Mouse (Mus musculus) heart, adult 8-10 months (tissue): ENCODE measurements at regions not wholly inside any gene's neighbourhood (a gene's known extent, or its start where the extent isn't known, plus 50 kb on each side); places are given as distances from the start of the nearest gene placed in this dataset.
"Not testable (repeated sequence)": the region's sequence is repeated elsewhere in the genome, so short reads cannot be mapped to it uniquely, and the experiment has no call there.

Source experiments
- DNase-seq: peaks from one replicate; pipeline ENCODE4 v3.0.0; 2022; ENCODE audit warnings: low spot score

DNA sequence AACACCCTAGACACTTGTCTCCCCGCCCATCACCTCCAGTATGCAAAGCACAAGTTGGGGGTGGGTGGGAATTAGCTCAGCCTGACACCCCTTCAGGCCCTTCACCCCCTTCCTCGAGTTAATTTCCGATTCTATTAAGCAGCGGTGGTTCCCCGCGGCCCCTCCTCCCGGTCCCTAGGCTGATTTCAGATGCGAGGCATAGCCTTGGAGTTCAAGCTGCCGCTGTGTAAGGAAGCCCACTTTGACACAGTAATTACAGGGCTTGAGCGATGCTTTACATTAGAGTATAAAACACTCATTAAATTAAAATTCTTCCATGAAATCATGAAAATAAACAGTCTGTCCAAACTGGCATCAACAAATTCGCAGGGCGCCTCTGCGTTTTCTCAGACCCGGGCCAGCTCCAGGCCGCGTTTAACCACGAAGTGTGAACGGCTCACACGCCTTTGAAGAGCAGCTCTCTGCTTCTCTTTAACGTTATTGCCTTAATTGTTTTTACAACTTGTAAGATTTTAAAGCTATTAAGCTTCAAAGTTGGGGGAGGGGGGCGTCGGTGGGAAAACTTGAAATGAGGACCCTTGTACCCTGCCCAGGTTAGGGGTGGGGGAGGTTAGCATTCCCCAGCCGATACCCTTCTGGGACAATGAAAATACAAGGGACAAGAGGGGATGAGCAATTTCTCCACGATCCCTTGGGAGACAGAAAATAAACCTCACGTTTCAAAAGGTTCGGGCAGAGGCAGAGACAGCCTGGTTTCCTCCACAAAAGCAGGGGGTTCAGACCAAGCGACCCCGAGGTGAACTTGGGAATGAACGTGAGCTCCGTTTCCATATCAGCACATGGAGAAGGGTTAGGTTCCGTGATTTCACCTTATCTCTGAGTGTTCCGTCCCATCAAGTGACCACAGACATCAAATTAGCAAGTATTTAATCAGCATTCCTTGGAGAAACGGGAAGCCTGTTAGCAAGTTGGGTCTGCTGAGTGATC, 114.4 kb downstream of the Dicer1 start:
- no peak for DNase-seq

DNA sequence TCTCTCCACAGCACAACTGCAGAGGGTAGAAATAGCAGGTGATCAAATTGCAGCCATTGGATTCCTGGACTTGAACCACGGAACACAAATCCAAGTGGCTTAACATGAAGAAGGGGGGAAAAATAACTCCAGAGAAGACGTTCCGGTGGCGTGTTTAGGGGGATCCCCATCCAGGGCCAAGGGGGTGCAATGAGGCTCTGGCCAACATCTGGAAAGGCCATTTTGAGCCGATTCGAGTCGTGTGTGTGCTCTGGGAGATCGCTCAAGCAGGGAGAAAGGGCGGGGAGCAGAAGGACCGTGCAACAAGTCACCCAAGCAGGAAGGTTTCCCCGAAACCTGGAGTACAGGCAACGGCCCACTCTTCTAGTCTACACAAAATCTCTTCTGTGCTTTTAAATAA, 115.3 kb downstream of the Dicer1 start:
- DNase-seq: no peak

DNA sequence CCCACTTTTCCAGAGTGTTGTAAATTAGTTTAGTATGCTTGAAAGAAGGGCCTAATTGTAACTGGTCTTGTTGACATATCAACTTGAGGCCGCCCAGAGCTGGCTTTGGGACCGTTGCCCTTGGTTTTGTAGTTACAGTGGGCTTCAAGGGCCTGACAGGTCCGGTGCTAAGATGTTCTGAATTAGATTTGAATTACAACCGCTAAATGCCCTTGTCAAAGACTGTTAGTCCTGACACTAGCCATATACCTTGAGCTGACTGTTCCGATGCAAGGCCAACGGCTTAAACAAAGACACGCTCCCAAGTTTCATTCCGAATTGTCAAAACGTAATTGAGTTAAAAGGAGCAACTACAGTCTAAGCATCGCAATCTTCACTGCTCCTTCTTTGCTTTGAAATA, 116.9 kb downstream of the Dicer1 start:
- DNase-seq: no peak

DNA sequence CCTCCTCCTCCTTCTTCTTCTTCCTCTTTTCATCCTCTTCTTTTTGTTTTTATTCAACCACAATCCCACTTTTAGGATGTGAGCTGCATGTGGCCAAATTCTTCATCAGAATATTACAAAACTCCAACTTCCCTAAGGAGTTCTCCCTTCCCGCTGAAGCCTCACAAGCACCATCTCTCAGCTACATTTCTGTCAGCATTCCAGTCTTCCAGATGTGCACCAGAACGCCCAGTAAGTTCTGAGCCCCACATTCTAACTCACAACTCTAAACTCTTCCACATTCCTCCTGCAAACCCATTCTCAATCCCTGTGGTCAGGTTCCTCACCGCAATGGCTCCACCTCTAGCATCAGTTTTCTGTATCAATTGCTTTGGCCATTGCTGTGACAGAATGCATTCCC, 121.2 kb downstream of the Dicer1 start:
- DNase-seq: no peak

DNA sequence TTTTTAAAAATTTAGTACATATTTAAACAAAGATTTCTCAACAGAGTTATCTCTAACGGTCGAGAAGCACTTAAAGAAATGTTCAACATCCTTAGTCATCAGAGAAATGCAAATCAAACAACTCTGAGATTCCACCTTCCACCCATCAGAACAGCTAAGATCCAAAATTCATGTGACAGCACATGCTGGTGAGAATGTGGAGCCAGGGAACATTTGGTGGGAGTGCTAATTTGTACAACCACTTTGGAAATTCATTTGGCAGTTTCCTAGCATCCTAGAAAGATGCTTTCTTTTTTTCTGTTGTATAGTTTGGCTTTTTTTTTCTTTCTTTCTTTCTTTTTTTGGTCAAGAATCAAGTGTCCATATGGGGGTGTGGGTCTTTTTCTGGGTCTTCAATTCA, 122.3 kb downstream of the Dicer1 start:
- no peak for DNase-seq

DNA sequence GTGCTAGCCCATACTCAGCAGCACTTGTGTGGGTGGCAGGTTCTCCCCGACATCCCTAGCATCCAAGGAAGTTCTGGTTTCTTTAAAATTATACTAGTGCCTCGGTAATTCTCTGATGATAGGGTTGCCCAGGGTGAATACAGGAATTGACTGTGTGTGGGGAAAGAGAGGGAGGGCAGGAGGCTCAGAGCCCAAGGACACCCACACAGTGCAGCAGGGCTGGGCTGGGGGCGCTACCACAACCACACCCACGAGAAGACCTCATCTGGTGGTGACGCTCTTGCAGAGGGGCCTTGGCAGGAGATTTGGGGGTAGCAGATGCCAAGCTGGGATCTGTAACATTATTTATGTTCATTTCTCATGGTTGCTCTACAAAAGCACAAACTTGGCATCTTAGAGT, 125.7 kb downstream of the Dicer1 start:
- DNase-seq: no peak

DNA sequence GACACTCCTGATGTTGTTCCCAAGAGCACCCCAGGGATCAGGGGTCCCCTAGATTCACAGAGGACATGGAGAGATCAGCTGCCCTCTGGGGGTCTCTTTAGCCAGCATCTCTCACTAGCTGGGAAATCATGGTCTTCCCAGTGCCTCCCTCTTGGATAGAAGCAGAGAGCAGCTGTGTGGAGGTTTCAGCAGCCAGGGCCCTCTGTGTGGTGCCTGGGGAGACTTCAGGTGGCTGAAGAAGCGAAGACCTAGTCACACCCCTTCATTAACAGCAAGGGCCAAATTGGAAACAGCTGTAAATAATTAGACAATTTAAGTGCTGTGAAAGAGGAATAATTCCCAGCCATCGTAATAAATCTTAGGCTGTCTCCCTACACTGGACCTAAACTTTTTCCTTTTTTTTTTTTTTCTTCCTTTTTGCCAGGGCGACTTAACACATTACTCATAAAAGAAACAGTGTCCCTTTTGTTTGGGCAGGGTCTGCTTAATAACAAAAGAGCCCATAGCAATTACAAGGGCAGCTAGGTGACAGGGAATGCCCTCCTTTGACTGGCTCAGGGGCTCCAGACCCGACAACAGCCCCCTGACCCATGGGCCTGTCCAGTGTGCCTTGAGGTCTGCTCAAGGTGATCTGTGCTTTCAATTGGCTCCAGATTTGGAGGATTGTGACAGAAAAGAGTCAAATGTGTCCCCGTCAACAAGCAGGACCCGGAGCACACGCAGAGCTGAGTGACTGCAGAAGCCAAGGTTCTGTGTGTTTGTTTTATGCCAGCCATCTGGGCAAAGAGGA, 127.7 kb downstream of the Dicer1 start:
- no peak for DNase-seq

DNA sequence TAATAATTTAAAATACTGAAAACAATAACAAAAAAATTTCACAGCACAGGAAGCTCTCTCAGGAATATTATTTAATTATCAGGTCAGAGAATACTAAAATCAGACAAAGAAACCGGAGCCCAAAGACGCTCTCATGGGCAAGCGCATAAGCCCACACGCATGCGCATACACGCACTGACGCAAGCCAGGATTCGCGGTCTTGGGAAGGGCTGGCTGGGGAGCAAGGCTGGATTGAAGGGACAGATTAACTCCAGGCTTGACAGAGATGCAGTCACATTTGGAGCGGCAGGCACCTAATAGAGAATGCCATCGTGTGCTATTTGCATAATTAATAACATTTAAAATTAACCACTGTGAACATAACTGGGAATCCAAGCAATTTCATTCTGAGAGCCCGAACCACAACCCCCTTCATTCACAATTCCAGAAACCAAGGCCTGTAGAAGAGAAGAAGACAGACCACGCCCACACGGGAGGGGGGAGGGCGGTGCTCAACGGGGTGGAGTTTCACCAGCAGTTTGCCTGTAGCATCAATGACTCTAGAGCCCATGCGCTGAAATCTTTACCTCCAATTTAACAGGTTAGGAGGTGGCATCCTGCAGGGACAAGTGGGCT, 134.5 kb downstream of the Dicer1 start:
- DNase-seq: no peak

DNA sequence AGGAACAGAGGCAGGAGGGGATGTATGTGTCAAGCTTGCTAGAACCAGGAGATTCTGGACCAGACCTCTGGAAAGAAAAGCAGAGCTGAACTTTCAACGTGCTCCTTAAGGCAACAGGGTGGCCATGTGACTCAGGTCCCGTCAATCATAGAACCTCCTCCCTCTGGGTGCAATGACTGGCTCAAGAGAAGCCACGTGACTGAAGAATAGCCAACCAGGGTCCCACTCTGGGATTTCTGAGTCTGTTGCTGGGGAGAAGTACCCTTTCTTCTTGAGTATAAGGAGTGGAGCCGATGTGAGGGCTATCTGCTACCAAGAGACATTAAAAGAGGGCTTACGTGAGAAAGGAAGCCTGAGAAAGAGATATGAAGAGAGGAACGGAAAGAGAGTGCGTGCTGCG, 137.5 kb downstream of the Dicer1 start:
- DNase-seq: peak; percentile 33

DNA sequence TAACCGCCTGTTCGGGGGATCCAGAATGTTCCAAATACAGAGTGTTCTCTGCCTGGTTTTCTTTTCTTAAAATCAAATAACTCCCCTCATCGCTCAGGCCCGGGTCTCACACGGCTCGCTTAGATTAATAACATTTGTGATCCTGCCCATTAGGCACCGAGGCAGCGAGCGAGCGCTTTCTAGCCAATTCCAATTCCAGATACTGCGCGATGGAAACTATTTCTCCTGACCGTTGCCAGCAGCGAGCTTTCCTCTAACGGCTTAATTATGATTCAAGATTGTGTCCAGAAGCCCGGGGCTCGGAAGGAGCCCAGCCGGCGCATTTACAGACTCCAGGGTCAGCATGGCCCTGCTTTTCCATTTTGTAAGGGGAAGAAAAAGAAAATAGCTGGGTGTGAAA, 136.6 kb upstream of the Gsc start:
- DNase-seq: no peak

DNA sequence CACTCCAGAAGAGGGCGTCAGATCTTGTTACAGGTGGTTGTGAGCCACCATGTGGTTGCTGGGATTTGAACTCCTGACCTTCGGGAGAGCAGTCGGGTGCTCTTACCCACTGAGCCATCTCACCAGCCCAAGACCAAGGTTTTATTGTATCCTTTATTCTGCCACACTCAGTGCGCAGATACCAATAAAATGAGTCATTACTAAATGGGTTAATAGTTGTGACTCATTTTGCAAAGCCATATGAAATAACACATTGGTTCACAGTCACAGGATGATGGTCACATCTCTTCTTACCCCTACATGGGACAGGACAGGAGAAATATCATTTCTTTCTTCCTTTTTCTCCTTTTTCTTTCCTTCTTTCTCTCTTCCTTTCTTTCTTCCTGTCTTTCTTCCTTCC, 135.8 kb upstream of the Gsc start:
- DNase-seq: not testable (repeated sequence)

DNA sequence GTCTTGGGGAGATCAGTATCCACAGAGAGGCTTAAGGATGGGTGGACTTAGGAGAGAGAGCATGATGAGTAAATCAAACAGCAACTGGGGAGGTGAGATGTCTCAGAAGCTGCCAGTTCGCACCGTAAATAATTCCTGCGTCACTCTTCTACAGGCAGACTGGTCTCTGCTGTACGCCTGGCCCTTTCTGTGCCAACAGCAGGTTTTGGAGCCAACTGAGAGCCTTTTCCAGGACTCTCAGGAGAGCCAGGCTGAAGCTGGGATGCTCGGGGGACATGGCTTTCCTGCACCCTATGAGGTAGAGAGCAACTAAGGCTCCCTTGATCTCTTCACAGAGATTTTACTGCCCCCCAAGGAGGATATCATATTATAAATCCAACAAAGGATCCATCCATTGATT, 134.3 kb upstream of the Gsc start:
- no peak for DNase-seq

DNA sequence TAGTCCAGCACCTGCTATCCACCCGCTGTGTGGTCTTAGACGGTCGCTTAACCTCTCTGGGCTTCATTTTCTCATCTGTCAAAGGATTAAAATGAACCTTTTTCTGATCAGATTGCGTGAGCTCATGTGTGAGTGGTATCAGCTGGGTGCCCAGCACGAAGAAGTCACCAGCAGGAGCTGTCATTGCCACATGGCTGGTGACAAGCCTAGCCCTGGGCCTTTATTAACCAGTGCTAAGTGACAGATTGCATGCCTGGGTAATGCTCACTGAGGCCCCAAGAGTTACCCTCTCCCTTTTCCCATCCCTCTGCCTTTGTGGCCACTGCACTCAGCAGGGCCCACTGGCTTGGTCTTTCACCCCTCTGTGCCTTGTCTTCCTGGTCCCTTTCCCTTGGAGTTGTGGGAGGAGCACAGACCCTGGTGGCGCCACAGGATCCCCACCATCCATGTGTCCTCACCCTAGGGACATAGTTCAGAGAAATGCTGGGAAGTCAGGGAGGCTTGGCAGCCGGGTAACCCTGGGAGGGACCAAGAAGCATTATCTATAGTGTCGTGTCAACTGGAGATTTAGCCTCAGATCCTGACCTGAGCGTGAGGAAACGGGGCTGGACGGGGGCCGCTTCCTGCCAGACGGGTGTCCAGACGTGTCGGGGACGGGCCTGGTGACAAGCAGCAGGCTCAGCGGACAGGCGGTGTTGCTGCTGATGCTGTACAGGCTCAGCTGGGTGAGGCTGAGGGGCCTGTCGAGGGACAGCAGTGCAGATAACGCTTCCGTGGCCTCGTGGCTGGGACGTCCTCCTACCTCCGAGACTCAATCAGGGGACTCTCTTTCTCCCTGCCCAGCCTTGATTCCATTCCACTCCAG, 132.6 kb upstream of the Gsc start:
- no peak for DNase-seq

DNA sequence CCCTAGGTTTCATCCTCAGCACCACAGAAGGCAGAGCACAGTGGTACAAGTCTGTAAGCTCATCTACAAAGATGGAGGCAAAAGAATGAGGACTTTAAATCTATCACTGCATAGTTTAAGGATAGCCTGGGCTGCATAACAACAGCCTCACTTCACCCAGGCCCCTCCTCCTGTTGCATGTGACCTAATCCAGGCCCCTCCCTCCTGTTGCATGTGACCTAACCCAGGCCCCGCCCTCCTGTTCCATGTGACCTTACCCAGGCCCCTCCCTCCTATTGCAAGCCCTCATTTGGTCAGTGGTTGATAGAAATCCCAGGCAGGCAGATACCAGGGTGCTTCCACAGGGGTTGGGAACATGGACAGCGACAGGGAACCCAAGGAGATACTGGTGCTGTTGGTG, 124.9 kb upstream of the Gsc start:
- no peak for DNase-seq

DNA sequence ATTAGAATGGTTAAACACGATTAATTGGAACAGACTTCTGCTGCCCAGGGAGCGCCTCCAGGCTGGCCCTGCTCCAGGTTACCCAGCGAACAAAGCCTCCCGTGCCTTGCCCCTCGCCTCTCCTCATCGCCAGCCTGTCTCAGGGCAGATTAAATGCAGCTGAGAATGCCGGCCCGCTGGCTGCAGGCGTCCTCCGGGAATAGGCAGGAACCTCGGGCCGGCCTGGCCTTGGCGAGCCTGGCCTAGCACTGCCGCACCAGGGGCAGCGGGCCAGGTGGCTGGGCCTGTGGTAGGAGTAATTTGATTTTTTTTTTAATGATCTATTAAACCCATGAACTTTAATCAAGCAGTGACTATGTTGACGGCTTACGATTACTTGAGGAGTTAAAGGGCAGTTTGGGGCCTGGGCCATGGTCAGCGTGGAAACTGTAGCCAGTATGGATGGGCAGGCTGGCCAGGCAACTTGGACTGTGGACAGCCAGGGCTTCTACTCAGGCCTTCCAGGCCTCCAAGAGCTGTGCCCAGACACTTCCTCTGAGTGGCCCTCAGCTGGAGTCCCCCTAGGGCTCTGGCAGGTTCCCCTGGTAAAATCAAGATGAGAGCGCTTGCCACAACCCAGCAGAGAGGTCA, 120.5 kb upstream of the Gsc start:
- DNase-seq: no peak

DNA sequence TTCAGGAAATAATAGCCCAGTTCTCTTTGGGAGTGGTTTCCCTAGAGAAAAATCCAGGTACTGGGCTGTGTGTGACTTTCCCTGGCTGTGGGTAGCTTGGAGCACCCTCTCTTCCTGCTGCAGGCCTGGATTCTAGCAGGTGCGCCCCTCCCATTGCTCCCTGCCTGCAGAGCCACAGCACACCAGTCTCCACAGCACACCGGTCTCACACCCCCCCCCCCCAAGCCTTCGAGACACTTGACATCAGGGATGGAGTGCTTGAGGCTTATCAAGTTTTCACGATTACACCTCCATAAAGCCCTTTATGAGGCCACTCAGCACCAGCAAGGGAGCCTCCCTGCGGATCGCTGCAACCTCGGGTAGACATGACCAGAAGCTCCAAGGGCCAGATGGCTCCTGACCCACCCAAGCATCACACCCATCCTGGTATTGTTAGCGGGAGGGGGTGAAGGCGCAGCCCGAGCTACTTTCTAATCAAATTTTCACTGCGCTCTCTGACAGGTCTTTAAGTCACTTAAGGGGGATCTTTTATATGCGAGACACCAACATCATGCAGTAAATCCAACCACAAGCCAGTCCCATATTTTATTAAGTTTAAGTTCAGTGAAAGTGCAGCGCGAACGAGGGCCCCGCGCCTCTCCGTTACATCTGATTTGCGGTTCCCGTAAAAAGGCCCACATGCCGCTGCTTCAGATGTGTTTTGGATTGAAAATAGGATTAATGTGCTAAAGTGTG, 119.8 kb upstream of the Gsc start:
- DNase-seq: no peak

DNA sequence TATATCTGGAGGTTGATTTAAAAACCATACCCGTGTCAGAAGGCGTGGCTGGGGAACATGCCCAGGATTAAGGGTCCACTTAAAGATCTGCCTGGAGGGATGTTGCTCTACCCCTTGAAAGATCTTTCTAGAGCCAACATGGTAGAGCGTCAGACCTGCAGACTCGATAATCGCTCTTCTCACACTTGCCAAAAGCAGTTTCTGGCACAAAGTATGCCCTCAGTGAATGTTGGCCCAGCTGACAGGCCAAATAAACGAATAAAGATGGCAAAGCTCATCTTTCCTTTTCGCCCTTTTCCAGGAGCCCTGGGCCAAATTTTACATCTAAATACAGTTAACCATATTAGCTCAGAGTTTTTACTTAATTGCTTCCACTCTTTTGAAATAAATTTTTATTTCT, 118.4 kb upstream of the Gsc start:
- no peak for DNase-seq

DNA sequence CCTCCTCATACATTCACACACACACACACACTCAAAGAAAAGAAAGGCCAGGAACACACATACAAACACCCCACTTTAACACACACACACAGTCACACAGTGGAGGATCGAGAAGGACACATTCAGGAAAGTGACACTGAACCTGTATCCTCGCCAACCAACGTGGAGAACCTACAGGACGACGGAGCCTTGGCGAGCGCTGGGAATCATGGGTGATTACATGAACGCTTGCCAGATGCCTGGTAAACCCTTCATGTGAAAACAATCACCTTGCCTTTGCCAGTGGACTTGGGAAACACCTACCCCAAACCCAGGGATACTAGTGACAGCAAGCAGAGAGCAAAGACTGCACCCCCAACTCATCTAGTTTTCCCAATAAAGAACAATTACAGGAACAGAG, 117.2 kb upstream of the Gsc start:
- no peak for DNase-seq

DNA sequence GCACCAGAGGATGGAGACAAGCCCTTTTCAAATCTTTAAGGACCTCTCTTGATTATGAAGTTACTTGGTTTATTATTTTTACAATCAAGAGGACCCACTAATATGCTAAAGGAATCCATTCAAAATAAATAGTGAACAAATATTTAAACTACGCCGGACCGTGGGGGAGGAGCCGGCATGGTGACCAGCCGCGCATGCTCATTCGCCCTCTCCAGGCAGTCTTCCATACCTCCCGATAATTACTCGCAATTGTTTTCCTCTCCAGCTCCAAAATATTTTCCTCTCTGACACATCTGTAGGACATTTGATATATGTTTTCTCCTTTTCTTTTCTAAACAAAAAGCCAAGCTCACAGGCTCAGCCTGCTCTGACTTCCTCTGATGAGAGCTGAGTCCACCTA, 111.3 kb upstream of the Gsc start:
- no peak for DNase-seq

DNA sequence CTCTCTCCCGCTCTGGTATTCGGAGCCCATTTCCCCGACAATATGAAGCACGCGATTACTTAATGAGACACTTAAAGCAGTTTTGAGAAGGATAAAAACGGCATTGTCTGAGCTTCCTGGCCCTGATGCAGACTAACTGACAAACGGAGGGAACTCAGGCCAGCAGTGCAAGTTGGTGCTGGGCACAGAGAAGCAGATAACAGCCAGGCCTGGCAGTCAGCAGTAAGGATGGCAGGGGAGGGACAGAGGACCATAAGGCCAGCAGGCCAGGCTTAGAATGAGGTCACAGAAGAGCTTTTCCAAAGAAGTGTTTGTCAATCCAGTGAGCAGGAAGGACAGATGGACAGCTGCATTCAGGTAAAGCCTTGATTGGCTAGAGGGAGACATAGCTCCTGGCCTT, 107.7 kb upstream of the Gsc start:
- DNase-seq: no peak
